Mouse (Mus musculus) left cerebral cortex, postnatal 25 days (tissue): ENCODE measurements at regions not wholly inside any gene's neighbourhood (a gene's known extent, or its start where the extent isn't known, plus 50 kb on each side); places are given as distances from the start of the nearest gene placed in this dataset.

ENCODE experiments used
- microRNA-seq, 2 experiments: library from miRNA; unstranded; fragments of <30 nt; microRNA quantifications; one replicate each; pipeline ENCODE4 v1.2.0; 2022

Small RNA genes in the stretch of these regions (microRNA-seq; reads per million reads assigned to microRNA genes)
- gene Gm24973, result 0 reads per million in 2 experiments
